Mouse (Mus musculus): ENCODE measurements around the gene Megf6. TPM values are rescaled to one million over a fixed set of nuclear protein-coding genes. Genes with fewer than 3 reads are reported as not detected.

The Megf6 gene
- polyA plus RNA-seq, 1 experiment = 27.3 TPM

GRCm38 (mm10) chr4:154249316-154249715 is 78.8 kb downstream of the Megf6 start:
- DNase-seq (ENCODE audit: low read depth) = no peak

- DNase-seq (ENCODE audit: low read depth) = no peak
These were observed 82.2 kb downstream of the Megf6 start for GRCm38 (mm10) chr4:154252537-154253255.

DNA sequence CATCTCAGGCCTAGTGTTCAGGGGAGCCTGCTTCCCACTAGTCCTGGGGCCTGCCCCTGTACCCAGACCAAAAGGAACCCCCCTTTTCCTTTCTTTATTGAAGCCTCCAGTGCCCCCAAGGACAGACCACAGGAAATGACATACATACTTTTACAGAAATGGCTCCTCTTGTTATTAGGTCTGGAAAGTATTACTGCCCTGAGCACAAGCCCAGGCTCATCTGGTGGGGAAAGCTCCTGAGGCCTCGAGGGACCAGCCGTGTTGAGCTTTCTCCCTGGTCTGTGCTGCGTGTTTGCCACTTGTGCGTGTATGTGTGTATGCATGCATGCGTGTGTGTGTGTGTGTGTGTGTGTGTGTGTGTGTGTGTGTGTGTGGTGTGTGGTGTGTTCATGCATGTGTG is 90.2 kb downstream of the Megf6 start:
- DNase-seq (ENCODE audit: low read depth) = no peak

- no peak for DNase-seq (ENCODE audit: low read depth)
These were observed 91.5 kb downstream of the Megf6 start for GRCm38 (mm10) chr4:154262071-154262470.

DNA sequence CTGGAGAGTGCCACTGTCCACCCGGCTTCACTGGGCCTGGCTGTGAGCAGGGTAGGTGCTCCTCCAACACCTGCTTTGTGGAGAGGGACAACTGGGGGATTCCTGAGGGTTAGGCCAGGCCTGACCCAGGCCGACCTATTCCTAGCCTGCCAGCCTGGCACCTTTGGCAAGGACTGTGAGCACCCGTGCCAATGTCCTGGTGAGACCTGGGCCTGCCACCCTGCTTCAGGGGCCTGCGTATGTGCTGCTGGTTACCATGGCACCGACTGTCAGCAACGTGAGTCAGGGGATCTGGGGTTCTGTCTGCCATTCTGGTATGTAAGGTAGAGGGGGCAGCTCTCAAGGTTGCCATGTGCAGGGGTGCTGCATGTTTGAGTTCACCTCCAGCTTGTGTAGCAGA is 97.0 kb downstream of the Megf6 start:
- DNase-seq (ENCODE audit: low read depth) = no peak

- DNase-seq (ENCODE audit: low read depth) = no peak
These were observed 99.0 kb downstream of the Megf6 start for GRCm38 (mm10) chr4:154269520-154269919.

GRCm38 (mm10) chr4:154273000-154273399 is 102.5 kb downstream of the Megf6 start:
- no peak for DNase-seq (ENCODE audit: low read depth)

- DNase-seq (ENCODE audit: low read depth) = no peak
These were observed 109.0 kb downstream of the Megf6 start for GRCm38 (mm10) chr4:154279481-154279880.

GRCm38 (mm10) chr4:154283671-154284070 is 113.1 kb downstream of the Megf6 start:
- no peak for DNase-seq (ENCODE audit: low read depth)

DNA sequence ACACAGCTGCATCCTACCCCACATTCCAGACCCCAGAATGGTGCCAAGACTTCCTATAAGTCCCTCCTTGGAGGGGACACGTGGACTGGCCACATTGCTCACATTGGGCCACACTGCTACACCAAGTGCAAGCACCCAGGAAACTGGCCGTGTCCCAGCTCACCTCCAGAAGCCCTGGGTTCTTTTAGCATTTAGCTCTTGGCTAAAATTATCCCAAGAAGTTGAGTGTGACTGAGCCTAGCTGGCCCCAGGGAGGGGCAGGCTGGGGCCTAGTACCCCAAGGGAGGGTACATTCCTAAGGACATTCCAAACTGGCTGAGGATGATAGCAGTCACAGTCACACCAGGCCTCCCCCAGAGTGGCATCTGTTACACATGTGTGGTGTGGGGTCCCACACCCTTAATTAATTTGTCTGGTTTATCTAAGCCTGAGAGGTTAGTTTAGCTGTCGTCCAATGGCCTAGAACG is 123.2 kb downstream of the Megf6 start:
- no peak for DNase-seq (ENCODE audit: low read depth)

DNA sequence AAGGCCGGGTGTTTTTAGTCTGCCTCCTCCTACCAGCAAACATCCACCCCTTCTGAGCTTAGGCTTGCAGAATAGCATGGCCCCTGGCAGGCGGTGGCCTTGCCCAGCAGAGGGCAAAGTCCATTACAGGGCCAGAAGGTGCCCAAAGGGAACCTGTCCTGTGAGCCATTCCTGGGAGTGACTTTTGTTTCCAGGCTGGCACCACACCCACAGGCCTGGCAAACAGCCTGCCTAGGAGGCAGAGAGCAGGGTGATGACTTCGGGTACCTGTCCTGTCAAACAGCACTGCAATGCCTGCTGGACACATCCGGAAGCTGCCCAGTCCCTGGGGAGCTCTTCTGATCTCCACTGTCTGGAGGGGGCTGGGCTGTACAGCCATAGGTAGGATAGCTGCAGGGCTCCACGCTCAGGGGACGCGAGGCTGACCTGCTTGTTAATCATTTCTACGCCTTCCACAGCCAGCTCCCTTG is 123.8 kb downstream of the Megf6 start:
- DNase-seq (ENCODE audit: low read depth) = no peak

GRCm38 (mm10) chr4:154297761-154298160 is 127.2 kb downstream of the Megf6 start:
- DNase-seq (ENCODE audit: low read depth) = no peak

DNA sequence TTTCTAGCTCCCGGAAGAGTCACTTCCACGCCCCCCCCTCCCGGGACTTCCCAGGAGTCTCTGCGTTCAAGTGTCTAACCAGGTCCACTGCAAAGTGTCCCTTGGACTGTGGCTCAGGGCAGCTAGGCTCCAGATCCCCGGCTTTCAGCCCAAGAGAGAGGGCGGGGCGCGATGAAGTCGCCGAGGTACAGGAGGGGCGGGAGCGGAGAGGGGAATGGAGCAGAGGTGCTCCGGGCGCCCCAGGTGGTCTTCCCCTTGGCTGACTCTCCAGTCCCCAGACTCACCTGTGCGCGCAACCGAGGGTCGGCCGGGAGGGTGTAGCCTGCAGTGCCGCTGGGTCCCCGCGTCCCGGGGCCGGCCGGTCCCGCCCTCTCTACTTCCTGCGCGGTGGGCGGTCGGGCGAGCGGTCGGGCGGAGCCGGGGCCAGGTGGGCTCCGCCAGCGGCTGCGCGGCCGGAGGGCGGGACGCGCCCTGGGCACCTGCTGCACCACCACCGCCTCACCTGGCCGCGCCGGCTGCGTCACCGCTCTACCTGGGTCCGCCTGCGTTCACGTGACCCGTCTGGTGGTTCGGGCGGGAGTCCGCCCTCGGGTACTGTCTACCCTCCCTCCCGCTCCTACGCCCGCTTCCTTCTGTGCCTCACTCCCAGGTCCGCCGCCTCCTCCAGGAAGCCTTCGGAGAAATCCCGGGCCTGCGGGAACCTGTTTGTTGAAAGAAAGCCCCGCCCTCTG is 129.2 kb downstream of the Megf6 start:
- DNase-seq (ENCODE audit: low read depth) = no peak

DNA sequence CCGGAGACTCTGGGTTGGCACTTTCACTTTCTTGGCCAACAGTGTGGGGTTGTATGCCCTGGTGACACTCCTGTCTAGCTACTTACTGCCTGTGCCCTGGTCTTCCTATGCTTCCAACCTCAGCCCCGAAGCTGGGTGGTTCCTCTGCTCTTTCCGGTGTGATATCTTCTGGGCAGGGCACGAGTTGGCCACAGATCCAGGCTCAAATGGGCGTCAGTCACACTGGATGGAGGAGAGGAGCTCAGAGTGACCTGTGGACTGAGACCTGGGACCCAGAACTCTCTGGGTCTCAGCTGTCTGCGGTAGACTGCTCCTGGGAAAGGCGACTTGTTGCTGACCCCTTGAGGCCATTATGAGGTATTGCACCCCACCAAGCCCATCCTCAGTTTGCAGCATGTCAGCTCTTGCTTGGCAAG is 130.9 kb downstream of the Megf6 start, which contains the start of gene Arhgef16:
Gene Arhgef16 (minus strand): TSS at position 211 of the 416 bp plus-strand sequence.
- no peak for DNase-seq (ENCODE audit: low read depth)

- no peak for DNase-seq (ENCODE audit: low read depth)
These were observed 138.6 kb downstream of the Megf6 start for GRCm38 (mm10) chr4:154309131-154309530.

- DNase-seq (ENCODE audit: low read depth) = no peak
These were observed 140.2 kb downstream of the Megf6 start for GRCm38 (mm10) chr4:154310576-154311262.

DNA sequence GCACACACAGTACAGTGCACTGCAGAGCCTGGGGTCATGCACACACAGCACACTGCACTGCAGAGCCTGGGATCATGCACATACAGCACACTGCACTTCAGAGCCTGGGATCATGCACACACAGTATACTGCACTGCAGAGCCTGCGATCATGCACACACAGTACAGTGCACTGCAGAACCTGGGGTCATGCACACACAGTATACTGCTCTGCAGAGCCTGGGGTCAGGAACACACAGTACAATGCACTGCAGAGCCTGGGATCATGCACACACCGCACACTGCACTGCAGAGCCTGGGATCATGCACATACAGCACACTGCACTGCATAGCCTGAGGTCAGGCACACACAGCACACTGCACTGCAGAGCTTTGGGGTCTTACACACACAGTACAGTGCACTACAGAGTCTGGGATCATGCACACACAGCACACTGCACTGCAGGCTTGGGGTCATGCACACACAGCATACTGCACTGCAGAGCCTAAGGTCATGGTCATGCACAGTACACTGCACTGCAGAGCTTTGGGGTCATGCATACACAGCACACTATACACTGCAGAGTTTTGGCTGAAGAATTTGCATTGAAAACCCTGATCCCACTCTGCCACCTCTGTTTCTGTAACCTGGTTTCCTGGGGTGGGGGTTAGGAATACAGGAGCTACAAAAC is 141.7 kb downstream of the Megf6 start:
- DNase-seq (ENCODE audit: low read depth) = no peak

- no peak for DNase-seq (ENCODE audit: low read depth)
These were observed 142.5 kb downstream of the Megf6 start for GRCm38 (mm10) chr4:154312935-154313621.

DNA sequence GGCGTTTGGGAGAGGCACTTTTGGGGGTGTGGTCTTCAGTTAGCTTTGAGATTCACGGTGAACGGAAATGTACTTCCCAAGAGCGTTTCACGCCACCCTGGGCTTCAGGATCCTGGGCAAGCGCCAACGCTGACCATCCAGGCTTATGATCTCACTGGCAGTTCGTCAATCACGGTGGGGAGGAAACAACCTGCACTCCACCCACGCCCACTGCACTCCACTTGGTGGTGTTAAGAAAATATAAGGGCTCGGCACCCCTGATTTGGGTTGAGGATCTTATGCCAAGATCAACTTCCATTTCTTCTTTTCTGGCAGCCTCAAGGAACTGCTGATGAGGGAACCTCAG is 143.1 kb downstream of the Megf6 start:
- no peak for DNase-seq (ENCODE audit: low read depth)
